Mouse (Mus musculus): ENCODE results near the gene Mib2.

The Mib2 gene

GRCm38 (mm10) chr4:155624338-155625291 lies 44.4 kb downstream of the Mib2 start, which contains the start of gene Cdk11b:
Gene Cdk11b, plus strand, starts transcription at chr4:155624854.
- in situ Hi-C loops (cut with MboI, MseI), result no loop called here

GRCm38 (mm10) chr4:155618321-155618720 lies 50.7 kb downstream of the Mib2 start:
- in situ Hi-C loops (cut with MboI, MseI), result no loop called here

- in situ Hi-C loops (cut with MboI, MseI), result no loop called here
These were observed 55.7 kb downstream of the Mib2 start for GRCm38 (mm10) chr4:155613264-155613663.

GRCm38 (mm10) chr4:155611860-155612259 lies 57.1 kb downstream of the Mib2 start:
- in situ Hi-C loops (cut with MboI, MseI), result no loop called here

- in situ Hi-C loops (cut with MboI, MseI), result no loop called here
These were observed 62.2 kb downstream of the Mib2 start for GRCm38 (mm10) chr4:155606825-155607224.

GRCm38 (mm10) chr4:155605132-155605531 lies 63.9 kb downstream of the Mib2 start:
- in situ Hi-C loops (cut with MboI, MseI), result no loop called here
